Mouse (Mus musculus) heart, postnatal 0 days (tissue): ENCODE data around the gene Syngr1. TPM values are rescaled to one million over a fixed set of nuclear protein-coding genes. Genes with fewer than 3 reads are reported as not detected.

Source experiments
- ATAC-seq: fragments of 200-750 bp; cut with Nextera tagmentation; 2 replicates; pipeline ENCODE4 v1.8.0; 2017; ENCODE audit warnings: low read depth, moderate number of reproducible peaks, moderate library complexity; ENCODE audit not compliant: insufficient read depth
- DNase-seq: peaks from one replicate; pipeline ENCODE4 v3.0.0-alpha.2; 2016; ENCODE audit warnings: low spot score
- H3K27ac ChIP-seq: fragments of 300-500 bp; sonication (generic); 2 replicates; pipeline ENCODE4 v1.5.1; 2014; ENCODE audit warnings: low read depth, mild to moderate bottlenecking
- H3K27me3 ChIP-seq: fragments of 300-500 bp; sonication (generic); 2 replicates; pipeline ENCODE4 v1.6.1; 2014; ENCODE audit warnings: low read length, mixed read lengths; ENCODE audit not compliant: control insufficient read depth, insufficient read depth
- H3K36me3 ChIP-seq: fragments of 300-500 bp; sonication (generic); replicated peaks from 2 replicates; pipeline ENCODE4 v1.6.1; 2014; ENCODE audit warnings: low read length, mixed read lengths; ENCODE audit not compliant: control insufficient read depth, insufficient read depth
- H3K4me1 ChIP-seq: fragments of 300-500 bp; sonication (generic); 2 replicates; pipeline ENCODE4 v1.6.1; 2014; ENCODE audit warnings: antibody characterized with exemption; ENCODE audit not compliant: control insufficient read depth, insufficient read depth
- H3K4me2 ChIP-seq: fragments of 300-500 bp; sonication (generic); 2 replicates; pipeline ENCODE4 v1.6.1; 2014; ENCODE audit warnings: low read depth, mild to moderate bottlenecking, low read length, moderate library complexity
- H3K4me3 ChIP-seq: fragments of 300-500 bp; sonication (generic); 2 replicates; pipeline ENCODE4 v1.5.1; 2014; ENCODE audit warnings: low read depth, low read length
- H3K9ac ChIP-seq: fragments of 300-500 bp; sonication (generic); replicated peaks from 2 replicates; pipeline ENCODE4 v1.6.1; 2014; ENCODE audit warnings: low read depth, low read length, mixed read lengths
- H3K9me3 ChIP-seq: fragments of 300-500 bp; sonication (generic); replicated peaks from 2 replicates; pipeline ENCODE4 v1.6.1; 2016; ENCODE audit warnings: low read length; ENCODE audit not compliant: control insufficient read depth
- CTCF ChIP-seq: IDR thresholded peaks from 2 replicates; pipeline ENCODE4 v1.5.1; 2016; ENCODE audit warnings: antibody characterized with exemption, control low read depth, low read depth
- EP300 ChIP-seq: IDR thresholded peaks from 2 replicates; pipeline ENCODE4 v1.6.1; 2016; ENCODE audit warnings: antibody characterized with exemption, low read depth
- WGBS: fragments of 180-500 bp; shearing (Covaris S2); extraction: QIAGEN DNeasy Blood & Tissue Kit; methylation state at CpG from one replicate; pipeline ENCODE4 v1.1.7; 2014; 5-methylcytosine and 5-hydroxymethylcytosine counted together
- polyA plus RNA-seq: library from polyadenylated mRNA; unstranded; fragments of >200 nt; fragmentation: Nextera tagmentation; extraction: Ambion mirVana; gene quantifications from 2 replicates; pipeline ENCODE4 v1.2.1, GENCODE M21; 2015
- total RNA-seq: library from RNA; depleted of rRNA; stranded (reverse); fragments of >200 nt; gene quantifications from 2 replicates; pipeline ENCODE4 v1.2.3, GENCODE M21; 2014; ENCODE audit warnings: low replicate concordance

Syngr1 gene
- total and polyA plus RNA-seq, 2 experiments from 2014 or later = 140 to 144 TPM

- DNase-seq (no peak), ATAC-seq (no peak)
- Histone ChIP-seq H3K9me3 (no peaks in the 10 kb centered on the region), H3K4me3 (no peak overlapping the region), H3K4me2 (no peak overlapping the region), H3K9ac (no peak overlapping the region), H3K27ac (no peak overlapping the region), H3K27me3 (no peaks in the 10 kb centered on the region), H3K36me3 (no peaks in the 10 kb centered on the region), H3K4me1 (peaks cover 23% of the 10 kb centered on the region)
- WGBS = 83% methylated on average over 6 of the region's 6 CpGs
- TF ChIP-seq CTCF (no peak), EP300 (no peak)
These were observed 11.4 kb downstream of the Syngr1 start for GRCm38 (mm10) chr15:80102495-80102894.

- peak overlapping the region; percentile 7; the same call in 1 of the 2 replicates for H3K9ac ChIP-seq
- peak; percentile 85 for TF ChIP-seq EP300
- TF ChIP-seq CTCF = peak; percentile 22; the same call in 1 of the 2 replicates
- 47% methylated on average over 12 of the region's 12 CpGs for WGBS
- peak overlapping the region; percentile 16; the same call in 1 of the 2 replicates for H3K27ac ChIP-seq
- no peaks in the 10 kb centered on the region for H3K9me3 ChIP-seq
- peak; percentile 58 for ATAC-seq
- H3K27me3 ChIP-seq = no peaks in the 10 kb centered on the region
- H3K4me3 ChIP-seq = no peak overlapping the region
- H3K4me1 ChIP-seq = no peaks in the 10 kb centered on the region
- no peak overlapping the region for H3K4me2 ChIP-seq
- no peaks in the 10 kb centered on the region for H3K36me3 ChIP-seq
- no peak for DNase-seq
These were observed 14.6 kb downstream of the Syngr1 start for GRCm38 (mm10) chr15:80105490-80106410.

- Histone ChIP-seq H3K4me3 (no peak overlapping the region), H3K4me2 (no peak overlapping the region), H3K9ac (no peak overlapping the region), H3K36me3 (no peaks in the 10 kb centered on the region), H3K4me1 (no peaks in the 10 kb centered on the region), H3K27ac (no peak overlapping the region), H3K9me3 (no peaks in the 10 kb centered on the region), H3K27me3 (no peaks in the 10 kb centered on the region)
- DNase-seq (no peak), ATAC-seq (no peak)
- TF ChIP-seq CTCF = no peak
- no peak for TF ChIP-seq EP300
- 91% methylated on average over 8 of the region's 8 CpGs for WGBS
These were observed 16.0 kb downstream of the Syngr1 start for GRCm38 (mm10) chr15:80107143-80107542.

GRCm38 (mm10) chr15:80107575-80107974 is 16.4 kb downstream of the Syngr1 start:
- Histone ChIP-seq H3K4me2 (no peak overlapping the region), H3K4me3 (no peak overlapping the region), H3K4me1 (no peaks in the 10 kb centered on the region), H3K9me3 (no peaks in the 10 kb centered on the region), H3K36me3 (no peaks in the 10 kb centered on the region), H3K27ac (no peak overlapping the region), H3K9ac (no peak overlapping the region), H3K27me3 (no peaks in the 10 kb centered on the region)
- ATAC-seq (no peak), DNase-seq (no peak)
- TF ChIP-seq EP300 (no peak), CTCF (no peak)
- 80% methylated on average over 3 of the region's 3 CpGs for WGBS

DNA sequence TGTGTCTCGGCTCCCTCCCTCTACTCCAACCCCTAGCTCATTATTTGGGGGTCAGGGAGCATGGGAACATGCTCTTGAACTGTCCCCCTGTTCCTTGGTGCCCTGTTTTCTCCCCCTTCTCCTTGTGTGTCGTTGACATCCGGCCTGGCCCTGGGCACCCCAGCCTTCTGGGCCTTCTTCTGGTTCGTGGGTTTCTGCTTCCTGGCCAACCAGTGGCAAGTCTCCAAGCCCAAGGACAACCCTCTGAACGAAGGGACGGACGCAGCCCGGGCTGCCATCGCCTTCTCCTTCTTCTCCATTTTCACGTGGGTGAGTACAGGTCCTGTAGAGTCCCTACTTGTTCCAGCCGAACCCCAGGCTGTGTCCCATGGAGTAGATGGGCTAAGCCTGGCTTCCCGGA is 20.3 kb downstream of the Syngr1 start:
- DNase-seq (no peak), ATAC-seq (no peak)
- Histone ChIP-seq H3K9ac (no peak overlapping the region), H3K4me3 (no peak overlapping the region), H3K4me1 (no peaks in the 10 kb centered on the region), H3K36me3 (no peaks in the 10 kb centered on the region), H3K27me3 (no peaks in the 10 kb centered on the region), H3K27ac (no peak overlapping the region), H3K4me2 (no peak overlapping the region), H3K9me3 (no peaks in the 10 kb centered on the region)
- WGBS = 73% methylated on average over 12 of the region's 12 CpGs
- TF ChIP-seq EP300 (no peak), CTCF (no peak)

- 48% methylated on average over 2 of the region's 2 CpGs for WGBS
- Histone ChIP-seq H3K4me1 (no peaks in the 10 kb centered on the region), H3K4me2 (no peak overlapping the region), H3K9me3 (no peaks in the 10 kb centered on the region), H3K9ac (no peak overlapping the region), H3K36me3 (no peaks in the 10 kb centered on the region), H3K27me3 (no peaks in the 10 kb centered on the region), H3K27ac (no peak overlapping the region), H3K4me3 (no peak overlapping the region)
- ATAC-seq (no peak), DNase-seq (no peak)
- no peak for TF ChIP-seq EP300
- TF ChIP-seq CTCF = peak; percentile 20; the same call in 1 of the 2 replicates
These were observed 21.4 kb downstream of the Syngr1 start for GRCm38 (mm10) chr15:80112499-80112898.
